Mouse (Mus musculus) activated CD4-positive, CD25-positive, alpha-beta regulatory T cell, adult 4 months (primary cell): ENCODE results near the gene Amt. TPM values are rescaled to one million over a fixed set of nuclear protein-coding genes. Genes with fewer than 3 reads are reported as not detected.
A peak's percentile ranks its signal among the peaks of the same experiment; 100 is the strongest.
"Not testable (repeated sequence)": the region's sequence is repeated elsewhere in the genome, so short reads cannot be mapped to it uniquely, and the experiment has no call there.

Experiments
- ATAC-seq: one replicate; pipeline ENCODE4 v1.8.0; 2017
- polyA plus RNA-seq, 2 experiments: library from polyadenylated mRNA; unstranded; fragments of 100-300 nt; shearing (Covaris generic); gene quantifications; one replicate each; pipeline ENCODE4 v1.2.1; 2017

The Amt gene
- under 1 TPM; 0.29 to 0.58 TPM for polyA plus RNA-seq

DNA sequence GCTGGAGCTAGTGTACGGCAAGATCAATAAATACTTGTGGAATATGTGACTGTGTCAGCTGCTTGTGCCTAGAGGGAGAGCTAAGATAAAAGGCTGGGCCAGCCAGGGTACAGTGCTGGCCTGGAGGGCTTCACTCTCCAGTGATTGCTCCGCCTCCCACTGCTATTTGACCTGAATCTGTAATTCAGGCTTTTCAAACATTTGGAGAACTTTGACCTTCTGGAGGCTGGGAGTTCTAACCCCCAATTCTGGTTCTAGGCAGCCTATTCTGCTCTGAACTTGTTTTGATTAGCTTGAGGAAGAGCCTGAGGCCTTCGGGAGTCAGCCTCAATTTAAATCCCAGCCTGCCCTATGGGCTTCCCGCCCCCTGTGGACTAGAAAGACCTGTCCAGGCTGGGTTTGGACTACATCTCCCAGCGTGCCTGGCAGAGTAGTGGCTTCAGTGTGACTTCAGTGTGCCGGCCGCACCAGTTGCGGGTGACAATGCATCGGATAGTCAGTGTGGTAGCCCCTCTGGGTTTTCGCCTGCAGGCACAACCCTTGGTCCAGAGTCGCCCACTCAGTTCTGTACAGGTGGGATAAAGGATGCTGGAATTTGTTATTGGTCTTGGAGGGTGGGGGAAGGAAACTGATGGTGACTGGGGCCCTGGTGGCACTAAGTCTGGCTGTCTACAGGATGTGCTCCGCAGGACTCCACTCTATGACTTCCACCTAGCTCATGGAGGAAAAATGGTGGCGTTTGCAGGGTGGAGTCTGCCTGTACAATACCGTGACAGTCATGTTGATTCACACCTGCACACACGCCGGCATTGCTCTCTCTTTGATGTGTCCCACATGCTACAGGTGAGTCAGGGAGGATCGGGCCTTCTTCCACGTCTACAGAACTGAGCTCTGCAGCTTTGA, at the start of gene Amt:
Gene Amt, plus strand, starts transcription at position 401 of the 903 bp plus-strand sequence.
- ATAC-seq = no peak

DNA sequence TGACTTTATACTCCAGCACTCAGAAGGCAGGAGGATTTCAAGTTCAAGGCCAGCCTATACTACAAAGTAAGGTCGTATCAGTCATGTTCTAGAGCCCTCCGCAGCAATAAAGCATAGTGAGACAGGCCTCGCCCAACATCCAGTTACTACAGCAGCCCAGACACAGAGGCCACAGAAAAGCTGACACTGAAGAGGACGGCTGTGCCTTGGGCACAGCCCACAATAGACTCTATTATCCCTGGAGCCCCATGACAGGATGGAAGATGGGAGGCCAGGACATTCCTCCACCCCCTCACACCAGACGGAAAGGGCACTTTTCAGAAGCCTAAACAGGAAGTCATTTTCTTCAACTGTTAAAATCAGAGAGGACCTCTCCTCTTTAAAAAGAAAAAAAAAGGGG, 47.7 kb upstream of the Amt start:
- ATAC-seq = no peak

DNA sequence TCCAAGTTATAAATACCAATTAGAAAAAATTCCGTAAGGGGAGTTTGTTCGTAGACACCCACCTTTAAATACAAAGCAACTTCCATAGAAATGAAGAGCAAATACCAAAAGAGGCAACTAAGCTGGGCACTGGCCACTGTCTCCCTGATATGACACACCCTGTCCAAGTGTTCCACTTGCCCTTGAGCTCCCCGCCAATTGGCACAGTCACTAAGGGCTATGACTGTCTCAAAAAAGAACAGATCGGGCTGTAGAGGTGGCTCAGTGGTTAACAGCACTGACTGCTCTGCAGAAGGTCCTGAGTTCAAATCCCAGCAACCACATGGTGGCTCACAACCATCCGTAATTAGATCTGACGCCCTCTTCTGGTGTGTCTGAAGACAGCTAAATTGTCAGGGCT, 44.8 kb upstream of the Amt start:
- no peak for ATAC-seq

DNA sequence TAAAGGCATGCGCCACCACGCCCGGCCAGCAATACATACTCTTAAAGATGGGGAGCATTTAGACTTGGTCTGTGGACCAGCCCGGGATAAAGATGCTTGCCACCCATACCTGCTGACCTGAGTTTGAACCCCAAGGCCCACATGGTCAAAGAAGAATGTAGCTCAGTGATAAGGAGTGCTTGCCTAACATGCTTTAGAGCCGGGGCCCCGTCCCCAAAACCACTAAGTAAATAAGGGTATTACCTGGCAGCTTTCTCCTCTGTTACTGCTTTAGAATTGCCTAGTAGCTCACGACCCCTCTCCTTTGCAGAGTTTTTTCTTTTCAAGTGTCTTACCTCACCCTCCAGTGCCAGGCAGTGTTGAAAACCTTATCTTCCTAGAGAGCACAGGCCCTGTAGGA, 43.9 kb upstream of the Amt start:
- ATAC-seq = no peak

DNA sequence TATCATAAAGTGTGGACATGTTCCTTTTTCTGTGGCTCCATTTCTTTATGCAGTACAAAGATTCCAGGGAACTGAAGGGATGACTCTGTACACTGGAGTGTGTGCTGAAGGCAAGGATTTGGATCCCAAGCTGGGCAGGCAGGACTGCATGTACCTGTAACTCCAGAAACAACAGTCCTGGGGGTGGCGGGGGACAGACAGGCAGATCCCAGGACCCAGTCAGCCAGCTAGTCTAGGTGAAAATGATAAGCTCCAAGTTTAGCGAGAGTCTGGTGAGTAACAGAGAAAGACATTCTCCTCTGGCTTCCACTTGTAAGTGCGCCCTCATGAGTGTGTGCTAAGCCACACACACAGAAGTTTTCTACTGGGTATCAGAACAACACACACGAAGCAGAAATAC, 36.1 kb upstream of the Amt start:
- no peak for ATAC-seq

DNA sequence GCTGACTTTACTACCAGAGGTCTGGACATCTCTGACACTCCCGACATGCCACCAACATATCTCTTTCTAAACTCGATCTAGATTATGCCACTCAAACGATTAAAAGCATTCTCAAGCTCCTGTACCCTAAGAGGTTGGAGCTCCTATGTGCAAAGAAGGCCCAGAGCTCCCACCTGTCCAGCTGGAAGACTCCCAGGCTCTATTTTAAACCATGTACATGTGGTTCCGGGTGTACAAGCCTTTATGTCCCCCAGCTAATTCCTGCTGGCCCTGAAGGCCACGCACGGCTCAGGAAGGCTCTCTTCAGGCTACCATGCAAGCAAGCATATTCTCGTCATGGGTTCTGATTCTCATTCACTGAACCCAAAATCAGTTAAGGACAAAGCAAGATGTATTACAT, 34.8 kb upstream of the Amt start:
- ATAC-seq = no peak

DNA sequence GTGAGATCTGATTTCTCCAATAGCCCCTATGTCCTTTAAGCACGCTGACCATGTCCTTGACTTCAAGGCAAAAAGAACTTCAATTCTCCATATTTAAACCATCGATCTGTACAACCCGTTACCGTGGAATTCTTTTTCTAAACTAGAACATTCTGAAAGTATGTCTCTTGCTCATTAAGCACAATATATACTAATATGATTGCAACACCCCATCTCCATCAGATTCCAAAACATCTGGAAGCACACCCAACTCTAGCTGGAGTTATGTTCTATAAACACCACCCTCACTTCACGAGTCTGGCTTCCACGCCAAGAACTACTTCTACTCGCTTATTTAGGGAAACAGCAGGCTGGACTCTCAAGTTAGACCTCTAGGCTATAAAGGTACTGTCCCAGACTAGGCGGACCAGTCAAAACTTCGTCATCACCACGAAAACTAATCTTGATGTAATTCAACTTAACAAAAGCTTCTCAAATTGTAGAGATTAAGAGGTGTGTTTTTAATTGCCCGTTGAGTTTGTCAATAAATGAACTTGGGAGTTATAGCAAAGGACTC, 34.1 kb upstream of the Amt start:
- no peak for ATAC-seq

DNA sequence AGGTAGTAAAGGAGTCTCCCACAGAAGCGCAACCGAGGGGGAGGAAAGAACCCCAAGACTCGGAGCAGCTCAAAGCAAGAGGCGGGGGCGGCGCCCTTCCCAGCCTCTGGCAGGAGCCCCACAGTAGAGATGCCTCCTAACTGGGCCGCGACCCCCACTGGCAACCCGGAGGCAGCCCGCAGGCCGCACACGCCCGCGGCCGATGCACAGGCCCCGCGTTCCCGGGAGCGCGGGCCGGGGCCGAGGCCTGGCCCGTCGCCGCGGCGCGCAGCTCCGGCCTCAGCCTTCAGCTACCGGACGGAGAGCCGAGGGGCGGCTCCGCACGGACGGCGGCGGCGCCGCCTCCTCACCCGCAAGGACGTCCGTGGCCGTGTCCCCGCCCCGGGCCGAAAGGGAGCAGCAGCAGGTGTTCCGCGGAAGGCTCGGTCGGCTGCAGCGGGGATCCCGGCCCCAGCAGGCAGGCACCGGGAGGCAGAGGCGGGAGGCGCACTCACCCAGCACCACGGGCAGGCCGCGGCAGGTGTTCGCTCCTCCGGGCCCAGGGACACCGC, 33.4 kb upstream of the Amt start:
- peak; percentile 6 for ATAC-seq

DNA sequence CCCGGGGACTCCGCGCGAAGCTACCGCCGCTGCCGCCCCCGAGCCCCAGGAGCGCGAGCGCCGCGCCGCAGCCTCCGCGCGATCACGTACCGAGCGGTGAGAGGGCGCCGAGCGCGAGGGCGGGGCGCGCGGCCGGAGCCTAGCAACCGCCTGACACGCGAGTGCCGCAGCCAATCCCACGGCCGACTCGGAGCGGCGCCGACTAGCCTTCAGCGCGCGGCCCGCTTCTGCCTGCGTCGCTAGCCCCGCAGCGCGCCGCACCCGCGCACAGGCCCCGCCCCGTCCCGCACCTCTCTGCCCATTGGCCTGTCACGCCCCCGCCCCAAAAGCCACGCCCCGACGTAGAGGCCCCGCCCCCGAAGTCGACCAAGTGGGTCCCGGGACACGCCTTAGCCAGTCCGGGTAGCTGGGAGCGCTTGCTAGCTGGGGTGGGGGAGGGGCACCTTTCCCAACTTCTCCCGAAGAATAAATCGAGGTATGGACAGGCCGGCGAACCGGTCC, 32.9 kb upstream of the Amt start, which contains the start of gene Dag1:
Gene Dag1, minus strand, starts transcription at position 269 of the 501 bp plus-strand sequence.
- ATAC-seq = peak; percentile 96

DNA sequence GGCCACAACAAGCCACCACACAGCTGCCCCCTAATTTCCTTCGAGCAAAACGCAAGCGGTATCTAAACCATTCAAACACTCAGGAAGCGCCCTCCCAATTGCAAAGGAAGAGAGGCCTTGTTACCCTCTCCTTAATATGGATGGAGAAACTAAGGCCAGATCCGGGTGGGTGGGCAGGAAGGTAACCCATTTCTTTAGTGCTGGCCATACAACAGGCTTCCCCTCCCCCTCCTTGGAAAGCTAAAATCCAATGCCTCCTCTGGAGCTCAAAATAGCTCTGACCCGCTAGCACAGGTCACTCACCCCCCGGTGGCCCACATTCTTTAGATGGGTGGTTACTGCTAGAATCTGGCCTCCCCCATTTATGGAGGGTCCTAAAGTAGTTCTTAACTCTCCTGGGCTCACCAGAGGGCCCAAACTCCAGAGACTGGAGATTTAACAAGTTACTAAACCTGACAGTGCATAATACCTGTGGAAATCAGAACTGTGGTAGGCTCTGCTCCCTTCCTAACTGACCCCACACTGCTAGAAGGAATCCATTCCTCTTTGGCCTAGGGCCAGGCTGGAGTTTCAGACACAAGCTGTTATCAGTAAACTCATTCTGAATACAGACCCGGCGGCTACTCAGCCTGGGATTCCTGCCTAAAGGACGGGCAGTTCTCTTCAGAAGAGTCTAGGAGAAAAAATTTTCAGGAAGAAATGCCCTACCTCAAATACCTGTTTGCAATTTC, 32.3 kb upstream of the Amt start:
- no peak for ATAC-seq

DNA sequence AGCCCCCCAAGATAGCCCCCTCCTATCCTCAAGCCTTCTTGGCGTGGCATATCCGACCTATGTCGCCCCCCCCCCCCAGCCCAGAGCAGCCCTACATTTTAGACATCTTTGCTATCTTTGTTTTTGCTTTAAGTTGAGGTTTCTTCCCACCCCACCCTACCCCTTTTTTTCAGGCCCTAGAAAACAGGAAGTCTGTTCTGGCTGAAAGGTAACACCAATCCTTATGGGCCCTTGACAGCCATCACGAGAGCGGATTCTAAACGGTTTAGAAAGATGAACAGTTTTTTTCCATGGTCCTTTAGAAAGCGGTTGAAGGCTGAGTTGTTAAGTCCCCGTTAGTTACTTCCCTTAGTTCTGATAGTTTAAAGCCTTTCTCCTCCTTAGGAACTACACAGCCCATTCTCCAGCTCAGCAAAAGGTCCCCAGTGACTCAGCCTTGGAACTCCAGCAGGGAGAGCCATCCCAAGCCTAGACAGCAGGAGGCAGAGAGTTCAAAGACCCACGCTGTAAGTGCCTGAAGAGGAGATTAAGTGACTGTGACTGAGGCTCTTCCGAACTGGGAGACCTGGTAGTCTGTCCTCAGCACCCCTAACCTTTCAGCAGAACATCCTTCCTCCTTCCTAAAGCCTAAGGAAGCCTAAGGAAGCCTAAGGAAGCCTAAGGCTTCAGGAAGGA, 30.3 kb upstream of the Amt start:
- no peak for ATAC-seq

DNA sequence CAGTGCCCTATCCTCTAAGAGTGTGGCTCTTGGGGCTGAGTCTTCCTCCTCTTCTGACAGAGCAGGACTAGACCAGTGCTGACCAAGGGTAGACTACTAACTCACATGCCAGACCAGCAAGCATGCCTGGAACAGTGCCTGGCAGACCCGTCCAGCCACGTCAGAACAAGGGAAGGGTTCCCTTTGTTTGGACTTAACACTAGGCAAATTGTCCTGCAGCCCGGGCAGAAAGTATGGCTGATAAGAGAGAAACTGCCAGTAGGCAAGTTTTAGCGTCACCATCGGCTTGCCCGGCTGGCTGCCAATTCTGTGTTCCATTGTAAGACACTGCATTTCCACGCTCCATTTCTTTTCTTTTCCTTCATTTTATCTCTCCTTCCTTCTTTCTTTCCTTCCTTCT, 29.0 kb upstream of the Amt start:
- ATAC-seq = no peak

DNA sequence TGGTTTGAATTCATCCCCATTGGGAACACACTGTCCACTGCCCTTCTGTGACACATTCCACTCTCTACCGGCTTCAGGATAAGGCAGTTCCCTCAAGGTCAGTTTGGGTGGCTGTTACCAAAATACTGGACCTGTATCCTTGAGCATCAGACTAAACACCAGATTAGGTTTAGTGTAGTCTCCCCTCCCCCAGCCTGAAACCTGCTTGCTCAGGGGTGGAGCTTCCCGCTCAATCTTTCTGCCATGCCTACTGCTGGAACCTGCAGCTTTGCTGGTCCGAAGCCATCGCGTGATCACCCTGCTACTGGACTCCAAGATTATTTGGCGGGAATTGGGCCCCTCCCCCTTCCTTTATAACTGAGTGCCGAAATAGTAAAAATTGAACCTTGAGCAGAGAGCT, 28.0 kb upstream of the Amt start:
- not testable (repeated sequence) for ATAC-seq

DNA sequence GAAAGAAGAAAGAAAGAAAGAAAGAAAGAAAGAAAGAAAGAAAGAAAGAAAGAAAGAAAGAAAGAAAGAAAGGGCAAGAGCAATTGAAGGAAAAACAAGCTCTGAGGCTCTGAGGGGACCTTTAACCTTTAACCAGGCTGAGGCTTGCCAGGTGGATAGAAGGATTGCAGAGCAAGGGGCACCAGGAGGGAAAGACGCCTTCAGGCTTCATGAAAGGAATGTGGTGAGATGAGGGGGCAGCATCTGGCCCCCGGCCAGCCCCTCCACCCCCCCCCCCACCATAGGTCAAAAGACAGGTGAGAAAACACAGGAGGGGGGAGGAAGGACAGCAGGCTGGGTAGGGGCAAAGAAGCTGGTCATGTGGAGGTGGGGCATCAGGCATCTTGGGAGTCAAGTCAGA, 24.7 kb upstream of the Amt start:
- no peak for ATAC-seq

DNA sequence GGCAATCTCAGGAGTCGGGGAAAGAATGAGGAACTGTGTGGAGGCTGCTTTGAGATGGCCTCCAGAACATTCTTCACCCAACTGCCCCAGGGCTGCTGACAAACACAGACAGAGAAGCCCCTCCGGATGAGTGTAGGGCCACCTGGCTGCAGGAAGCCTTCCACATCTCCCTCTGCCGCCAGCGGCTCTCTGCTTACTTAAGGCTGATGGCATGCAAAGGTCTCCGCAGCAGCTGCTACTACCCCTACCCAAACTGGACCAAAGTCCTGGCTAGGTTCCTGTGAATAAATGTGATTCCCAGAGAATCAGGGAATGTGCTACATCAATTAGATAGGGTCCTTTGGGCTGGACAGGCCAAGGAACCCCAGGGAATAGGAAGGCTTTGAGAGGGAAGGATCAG, 24.0 kb upstream of the Amt start:
- ATAC-seq = no peak

DNA sequence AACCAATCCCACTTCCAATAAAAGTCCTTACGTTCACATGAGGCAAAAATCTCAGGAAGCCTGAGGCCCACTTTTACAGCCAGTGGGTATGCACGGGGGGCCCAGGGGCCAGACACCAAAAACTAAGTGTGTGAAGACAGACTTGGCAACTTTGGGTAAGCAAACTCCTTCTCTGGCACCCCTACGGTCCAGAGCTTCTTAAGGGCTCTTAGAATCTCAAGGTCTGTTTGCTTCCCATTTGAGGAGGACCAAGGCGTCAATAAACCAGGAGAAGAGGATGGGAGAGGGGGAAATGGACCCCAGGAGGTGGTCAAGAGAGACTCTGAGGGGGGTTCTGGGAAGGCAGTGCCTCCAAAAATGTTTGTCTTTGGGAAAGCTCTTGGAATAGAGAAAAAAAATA, 23.2 kb upstream of the Amt start:
- ATAC-seq = no peak

DNA sequence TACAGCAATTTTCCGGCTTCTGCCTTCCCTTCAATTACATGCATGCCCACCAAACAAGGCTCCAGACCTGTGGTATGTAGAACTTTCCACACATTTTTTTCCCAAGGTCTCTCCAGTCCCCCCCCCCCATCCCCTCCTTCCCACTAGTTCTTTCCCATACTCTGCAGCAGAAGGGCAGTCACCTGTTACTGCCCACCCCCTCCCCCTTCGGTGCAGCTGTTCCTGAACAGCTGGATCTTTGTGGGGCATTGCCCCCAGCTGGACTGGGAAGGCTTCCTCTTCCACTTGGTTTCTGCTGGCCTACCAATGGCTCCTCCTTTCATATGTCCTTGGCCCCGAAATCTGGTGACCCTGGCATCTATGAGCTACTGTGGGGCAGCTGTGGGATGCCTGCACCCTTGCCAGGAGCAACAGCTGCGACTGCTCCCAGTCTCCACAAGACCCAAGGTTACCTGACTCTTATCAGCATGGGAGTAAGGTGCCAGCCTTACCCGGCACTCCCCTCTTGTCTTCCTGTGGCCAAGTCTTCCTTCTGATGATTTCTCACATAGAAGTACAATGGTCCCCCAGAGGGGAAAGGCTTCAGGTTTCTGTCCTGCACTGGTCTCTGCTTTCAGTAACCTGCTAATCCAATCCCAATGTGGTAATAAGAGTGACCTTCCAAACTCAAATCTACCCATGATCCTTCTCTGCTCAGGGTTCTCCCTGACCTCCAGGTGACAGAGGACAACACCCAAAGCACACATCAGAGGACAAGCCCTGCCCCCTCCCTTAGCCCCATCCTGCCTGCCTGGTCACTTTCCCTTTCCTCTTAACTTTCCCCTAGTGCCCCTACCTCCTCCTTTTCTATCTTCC, 21.9 kb upstream of the Amt start:
- ATAC-seq = no peak

DNA sequence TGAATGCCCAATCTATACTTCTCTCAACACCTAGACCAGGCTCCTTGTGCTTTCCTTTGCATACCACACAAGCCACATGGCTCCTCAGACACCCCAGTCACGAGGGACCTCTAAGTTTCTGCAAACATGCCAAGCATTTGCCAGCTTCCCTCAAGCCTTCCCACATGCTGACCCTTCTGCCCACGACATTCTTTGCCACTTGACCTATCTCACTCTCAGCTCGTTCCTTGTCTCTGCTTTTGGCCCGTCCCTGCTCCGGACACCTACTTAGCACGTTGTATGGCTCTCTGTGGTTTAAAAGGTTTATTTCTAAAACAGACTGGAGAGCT, 21.4 kb upstream of the Amt start:
- ATAC-seq = no peak

DNA sequence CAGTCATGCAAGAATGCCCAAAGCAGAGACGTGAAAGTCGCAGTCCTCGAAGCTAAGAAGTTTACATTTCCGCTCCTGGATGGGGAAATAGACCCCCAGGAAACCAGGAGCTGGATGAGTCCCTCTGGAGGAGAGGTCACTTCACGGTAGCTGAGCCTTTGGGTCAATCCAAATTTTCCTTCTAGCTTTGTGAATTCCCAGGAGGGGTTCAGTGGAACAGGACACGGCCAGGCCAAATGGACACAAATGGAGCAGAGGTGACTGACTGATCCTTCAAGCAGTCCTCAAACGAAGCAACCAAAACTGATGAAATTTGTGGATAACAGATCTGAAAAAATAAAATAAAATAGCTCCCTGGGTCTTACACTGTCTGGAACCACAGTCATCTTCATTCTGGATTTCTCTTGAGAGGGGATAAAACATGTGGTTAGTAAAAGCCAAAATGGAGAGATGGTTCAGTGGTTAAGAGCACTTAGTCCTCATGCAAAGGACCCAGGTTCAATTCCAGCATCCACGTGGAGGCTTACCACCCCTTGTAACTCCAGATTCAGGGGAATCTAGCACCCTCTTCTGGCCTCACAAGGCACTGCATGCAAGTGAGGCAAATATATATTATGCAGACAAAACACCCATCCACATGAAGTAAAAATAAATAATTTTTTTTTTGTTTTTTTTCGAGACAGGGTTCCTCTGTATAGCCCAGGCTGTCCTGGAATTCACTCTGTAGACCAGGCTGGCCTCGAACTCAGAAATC, 17.8 kb upstream of the Amt start:
- ATAC-seq = peak; percentile 23

DNA sequence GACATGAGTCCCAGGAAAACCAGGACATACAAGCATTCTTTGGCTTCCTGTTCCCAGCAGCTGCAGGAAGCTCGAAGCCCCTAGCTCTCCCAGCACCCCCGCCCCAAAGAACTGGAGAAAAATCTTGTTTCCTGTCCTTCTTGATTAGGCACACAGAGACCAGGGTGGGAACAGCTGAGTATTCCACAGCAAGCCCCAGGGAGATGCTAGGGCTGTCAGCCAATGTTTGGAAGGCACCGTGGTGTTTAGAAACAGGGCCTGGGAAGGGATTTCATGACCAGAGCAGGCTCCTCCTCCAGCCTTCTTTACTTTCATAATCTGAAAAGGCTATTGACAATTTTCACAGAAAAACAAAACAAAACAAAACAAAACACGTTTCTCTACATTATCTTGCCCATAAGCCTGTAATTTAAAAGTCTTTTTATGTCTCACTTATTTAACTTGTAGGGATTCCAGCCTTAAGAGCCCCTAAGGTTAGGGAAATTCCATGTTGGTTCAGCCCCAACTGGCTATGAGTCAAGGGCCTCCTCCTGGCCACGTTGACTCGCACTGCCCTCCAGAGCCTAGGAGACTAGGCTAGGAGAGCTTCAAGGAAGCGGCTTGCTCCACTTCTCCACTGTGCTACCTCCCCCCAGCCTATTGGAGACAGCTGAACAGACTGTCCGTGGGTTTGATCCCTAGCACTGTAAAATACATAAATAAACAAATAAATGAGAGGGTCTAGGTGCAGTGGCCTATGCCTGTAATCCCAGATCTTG, 16.4 kb upstream of the Amt start:
- ATAC-seq = no peak
